In genomic region chr1:190127878-190128277, GRCm38 (mm10) we compare ENCODE assay signal across 12 mouse cellular contexts. TPM values are rescaled to one million over a fixed set of nuclear protein-coding genes. Genes with fewer than 3 reads are reported as not detected.
DNase-seq lines count a peak whose midpoint lies in the region; ATAC-seq lines count a peak whose summit lies in the region.
"Had no signal": no experiment of that assay in that cellular context is flagged by ENCODE, and none has a peak within 500 bp of the region (broad histone marks: within the 10 kb centered on the region; RNA-seq: fewer than 3 reads in every experiment).

No protein-coding gene starts in this region.

- H3K4me1 ChIP-seq in midbrain, embryonic 13.5 days (replicated peaks) = peaks cover 58% of the 10 kb centered on the region
- peaks cover 36% of the 10 kb centered on the region for H3K4me1 ChIP-seq in midbrain, embryonic 15.5 days
- peaks cover 39 to 70% of the 10 kb centered on the region in 2 experiments for H3K4me1 ChIP-seq in heart, embryonic 14.5 days (ENCODE audit: control insufficient read depth in 2 of 2, insufficient read depth in 2 of 2, low read length in 2 of 2)
- H3K4me1 ChIP-seq in neural tube, embryonic 14.5 days (ENCODE audit: control insufficient read depth, insufficient read depth, low read length) = peaks cover 14% of the 10 kb centered on the region

- no peak overlapping the region for H3K27ac ChIP-seq in midbrain, embryonic 13.5 days
- no peak overlapping the region for H3K27ac ChIP-seq in midbrain, embryonic 15.5 days
- H3K27ac ChIP-seq in heart, embryonic 14.5 days (replicated peaks in 1 of 2; ENCODE audit: control insufficient read depth in 1 of 2, insufficient read depth in 1 of 2, low read depth in 2 of 2, low read length in 2 of 2) = peak overlapping the region; percentile 96
- peak overlapping the region; percentile 73 for H3K27ac ChIP-seq in neural tube, embryonic 14.5 days (ENCODE audit: low read depth, low read length)
- H3K27ac ChIP-seq: liver, embryonic 14.5 days had no signal

- peaks cover 7% of the 10 kb centered on the region; the same call in 1 of the 2 replicates for H3K36me3 ChIP-seq in midbrain, embryonic 13.5 days
- H3K36me3 ChIP-seq in midbrain, embryonic 15.5 days (replicated peaks) = no peaks in the 10 kb centered on the region
- H3K36me3 ChIP-seq in heart, embryonic 14.5 days (ENCODE audit: control insufficient read depth, insufficient read depth, low read length) = peaks cover 20% of the 10 kb centered on the region
- H3K36me3 ChIP-seq in neural tube, embryonic 14.5 days (ENCODE audit: control insufficient read depth, insufficient read depth, low read length) = no peaks in the 10 kb centered on the region

- intact Hi-C loops in heart, postnatal 25 days (cut with DNase I) = loop anchor here (5.0 kb wide), 2 partner anchors 44 to 81 kb away; partner anchors contain the start of gene Prox1

- no peaks in the 10 kb centered on the region for H3K27me3 ChIP-seq in midbrain, embryonic 13.5 days
- H3K27me3 ChIP-seq in midbrain, embryonic 15.5 days (replicated peaks) = no peaks in the 10 kb centered on the region
- H3K27me3 ChIP-seq in heart, embryonic 14.5 days (ENCODE audit: control insufficient read depth, insufficient read depth, low read length) = no peaks in the 10 kb centered on the region
- H3K27me3 ChIP-seq in neural tube, embryonic 14.5 days (ENCODE audit: control insufficient read depth, insufficient read depth, low read length) = no peaks in the 10 kb centered on the region

- H3K9me3 ChIP-seq in midbrain, embryonic 13.5 days = no peaks in the 10 kb centered on the region
- no peaks in the 10 kb centered on the region for H3K9me3 ChIP-seq in midbrain, embryonic 15.5 days
- no peaks in the 10 kb centered on the region for H3K9me3 ChIP-seq in heart, embryonic 14.5 days (ENCODE audit: control insufficient read depth, low read length)
- H3K9me3 ChIP-seq in neural tube, embryonic 14.5 days (ENCODE audit: control insufficient read depth, low read length) = no peaks in the 10 kb centered on the region

- 0 out of 2 replicates have a peak, but pooled peaks have one; percentile 18 for ATAC-seq in midbrain, embryonic 13.5 days
- no peak for ATAC-seq in midbrain, embryonic 15.5 days (replicated peaks)
- ATAC-seq in heart, embryonic 14.5 days (ENCODE audit: insufficient number of reproducible peaks, insufficient read depth, low FRiP score, low read depth) = no peak
- 0 out of 2 replicates have a peak, but pooled peaks have one; percentile 33 for ATAC-seq in neural tube, embryonic 14.5 days (ENCODE audit: low read depth)

- H3K9ac ChIP-seq in midbrain, embryonic 13.5 days (replicated peaks) = no peak overlapping the region
- H3K9ac ChIP-seq in midbrain, embryonic 15.5 days = no peak overlapping the region
- peak overlapping the region; percentile 68 for H3K9ac ChIP-seq in heart, embryonic 14.5 days (ENCODE audit: low read length)
- H3K9ac ChIP-seq in neural tube, embryonic 14.5 days (replicated peaks; ENCODE audit: low read depth, low read length) = no peak overlapping the region
- H3K9ac ChIP-seq: liver, embryonic 14.5 days had no signal

- WGBS in midbrain, embryonic 13.5 days = 16% methylated on average over 5 of the region's 5 CpGs
- 21% methylated on average over 5 of the region's 5 CpGs for WGBS in midbrain, embryonic 15.5 days
- 30% methylated on average over 5 of the region's 5 CpGs for WGBS in heart, embryonic 14.5 days
- 16% methylated on average over 5 of the region's 5 CpGs for whole genome bisulfite sequencing in neural tube, embryonic 14.5 days

- no peak overlapping the region for H3K4me2 ChIP-seq in midbrain, embryonic 13.5 days (replicated peaks)
- no peak overlapping the region for H3K4me2 ChIP-seq in midbrain, embryonic 15.5 days
- peak overlapping the region; percentile 24 for H3K4me2 ChIP-seq in heart, embryonic 14.5 days (ENCODE audit: low read length)
- H3K4me2 ChIP-seq in neural tube, embryonic 14.5 days (ENCODE audit: low read depth, low read length) = no peak overlapping the region

- H3K4me3 ChIP-seq in midbrain, embryonic 13.5 days (replicated peaks) = no peak overlapping the region
- no peak overlapping the region for H3K4me3 ChIP-seq in midbrain, embryonic 15.5 days
- H3K4me3 ChIP-seq in heart, embryonic 14.5 days (ENCODE audit: control insufficient read depth in 1 of 2, insufficient read depth in 1 of 2, low read depth in 1 of 2, low read length in 2 of 2) = no peak overlapping the region
- no peak overlapping the region for H3K4me3 ChIP-seq in neural tube, embryonic 14.5 days (ENCODE audit: low read depth, low read length)

- peak; percentile 55 to 74 for DNase-seq in heart, adult 18-20 months
- DNase-seq in heart, postnatal 25 days (ENCODE audit: low spot score) = no peak
- DNase-seq in ovary, postnatal 10 days (ENCODE audit: low spot score) = no peak
- DNase-seq in right cerebral cortex, postnatal 36 days (ENCODE audit: low spot score in 2 of 2) = no peak
- DNase-seq: gastrocnemius, postnatal 10 days; kidney, adult 18-20 months; retina, postnatal 1 day had no signal

RNA-seq across cellular contexts. Expression of gene Prox1, which starts 42.6 kb away (rescaled TPM):
- 10 to 100 TPM; 36.6 to 44.4 TPM for total RNA-seq in heart, adult 18-20 months (2021)
- total RNA-seq in heart, postnatal 25 days (2021) = 10 to 100 TPM; 48.8 to 48.9 TPM
- polyA plus RNA-seq in midbrain, embryonic 13.5 days (2015; fragmentation: Nextera tagmentation; extraction: Ambion mirVana) = 9.7 and 12.1 TPM in 2 replicates
- polyA plus RNA-seq in midbrain, embryonic 15.5 days (2015; fragmentation: Nextera tagmentation; extraction: Ambion mirVana) = 11.1 and 14.1 TPM in 2 replicates
- polyA plus RNA-seq in heart, embryonic 14.5 days (2014; fragmentation: Nextera tagmentation; extraction: Ambion mirVana) = 21.0 and 21.7 TPM in 2 replicates
- polyA plus RNA-seq in neural tube, embryonic 14.5 days (2014; fragmentation: Nextera tagmentation; extraction: Ambion mirVana) = 15.9 and 17.8 TPM in 2 replicates

Comparison
In these comparisons a context has a peak if more than half of its experiments do, and no peak if none do; other contexts are left out.
1. DNase-seq: peak in heart, adult 18-20 months (2 of 2); none in heart, postnatal 25 days (single experiment), ovary, postnatal 10 days (single experiment) and right cerebral cortex, postnatal 36 days (0 of 2).
2. ATAC-seq: peak in midbrain, embryonic 13.5 days (single experiment) and neural tube, embryonic 14.5 days (single experiment); none in midbrain, embryonic 15.5 days (single experiment) and heart, embryonic 14.5 days (single experiment).
3. H3K27ac ChIP-seq: peak in heart, embryonic 14.5 days (2 of 2) and neural tube, embryonic 14.5 days (single experiment); none in midbrain, embryonic 13.5 days (single experiment) and midbrain, embryonic 15.5 days (single experiment).